ENCODE assay signal across 21 mouse cellular contexts in genomic region chr1:177742119-177742518, GRCm38 (mm10). TPM values are rescaled to one million over a fixed set of nuclear protein-coding genes. Genes with fewer than 3 reads are reported as not detected.
"Had no signal": no experiment of that assay in that cellular context is flagged by ENCODE, and none has a peak within 500 bp of the region (broad histone marks: within the 10 kb centered on the region; RNA-seq: fewer than 3 reads in every experiment).

No protein-coding gene starts in this region.

- H3K36me3 ChIP-seq: limb, embryonic 12.5 days; lung, embryonic 15.5 days; midbrain, embryonic 13.5 days; neural tube, embryonic 15.5 days; stomach, embryonic 15.5 days had no signal

- DNase-seq: kidney, adult 18-20 months; kidney, postnatal 10 days; kidney, postnatal 4 days; liver; lung, postnatal 14 days; spleen, adult 18-20 months; thymus, postnatal 36 days had no signal

- H3K9me3 ChIP-seq: limb, embryonic 12.5 days; lung, embryonic 15.5 days; midbrain, embryonic 13.5 days; neural tube, embryonic 15.5 days; stomach, embryonic 15.5 days had no signal

- H3K9ac ChIP-seq: limb, embryonic 12.5 days; lung, embryonic 15.5 days; midbrain, embryonic 13.5 days; neural tube, embryonic 15.5 days; stomach, embryonic 15.5 days had no signal

- H3K27ac ChIP-seq: layer of hippocampus, adult 2 months; limb, embryonic 12.5 days; lung, embryonic 15.5 days; macrophage; midbrain, embryonic 13.5 days; neural tube, embryonic 15.5 days; stomach, embryonic 15.5 days had no signal

- H3K4me1 ChIP-seq: limb, embryonic 12.5 days; lung, embryonic 15.5 days; midbrain, embryonic 13.5 days; neural tube, embryonic 15.5 days; stomach, embryonic 15.5 days had no signal

- H3K27me3 ChIP-seq: limb, embryonic 12.5 days; lung, embryonic 15.5 days; midbrain, embryonic 13.5 days; neural tube, embryonic 15.5 days; stomach, embryonic 15.5 days had no signal

- H3K4me3 ChIP-seq: layer of hippocampus, adult 2 months; limb, embryonic 12.5 days; lung, embryonic 15.5 days; midbrain, embryonic 13.5 days; myocyte; neural tube, embryonic 15.5 days; stomach, embryonic 15.5 days had no signal

- ATAC-seq: inflammation-experienced regulatory T-cells, adult 6 months; midbrain, embryonic 13.5 days had no signal

- H3K4me2 ChIP-seq: limb, embryonic 12.5 days; lung, embryonic 15.5 days; midbrain, embryonic 13.5 days; neural tube, embryonic 15.5 days; stomach, embryonic 15.5 days had no signal

RNA-seq across cellular contexts. Expression of gene 1700016C15Rik, which starts 12.5 kb away (rescaled TPM):
- total RNA-seq: layer of hippocampus, adult 2 months; layer of hippocampus, postnatal 10 days; left cerebral cortex, postnatal 36 days; megakaryocyte-erythroid progenitor cell, adult 5-6 weeks had no signal
- polyA plus RNA-seq: limb, embryonic 12.5 days; liver, embryonic 16.5 days; macrophage; midbrain, embryonic 13.5 days; myocyte; neural tube, embryonic 11.5 days; neural tube, embryonic 15.5 days; stomach, embryonic 15.5 days had no signal
